Mouse (Mus musculus): ENCODE measurements around the gene Dirc2.

Dirc2 gene

GRCm38 (mm10) chr16:35677511-35678113, 91.5 kb downstream of the Dirc2 start:
- DNase-seq = no peak

- no peak for DNase-seq
Measured at GRCm38 (mm10) chr16:35664847-35665246, 104.3 kb downstream of the Dirc2 start.

GRCm38 (mm10) chr16:35663831-35664414, 105.2 kb downstream of the Dirc2 start:
- DNase-seq = no peak

- no peak for DNase-seq
Measured at GRCm38 (mm10) chr16:35660222-35660621, 108.9 kb downstream of the Dirc2 start.

GRCm38 (mm10) chr16:35653951-35654350, 115.2 kb downstream of the Dirc2 start:
- DNase-seq = no peak

- DNase-seq = no peak
Measured at GRCm38 (mm10) chr16:35652706-35653105, 116.5 kb downstream of the Dirc2 start.

GRCm38 (mm10) chr16:35652206-35652605, 117.0 kb downstream of the Dirc2 start:
- no peak for DNase-seq

GRCm38 (mm10) chr16:35648862-35649261, 120.3 kb downstream of the Dirc2 start:
- no peak for DNase-seq
